Mouse (Mus musculus): ENCODE results near the gene Acyp2. TPM values are rescaled to one million over a fixed set of nuclear protein-coding genes. Genes with fewer than 3 reads are reported as not detected.
A peak's percentile ranks its signal among the peaks of the same experiment; 100 is the strongest.

The Acyp2 gene
- polyA plus RNA-seq, 1 experiment from 2014 or later, result 13.3 TPM

- no peak for DNase-seq (ENCODE audit: low spot score)
Observed at GRCm38 (mm10) chr11:30580008-30580407, 69.4 kb downstream of the Acyp2 start.

GRCm38 (mm10) chr11:30578931-30579330 lies 70.5 kb downstream of the Acyp2 start:
- no peak for DNase-seq (ENCODE audit: low spot score)

- DNase-seq (ENCODE audit: low spot score), result no peak
Observed at GRCm38 (mm10) chr11:30572790-30573395, 76.5 kb downstream of the Acyp2 start.

- no peak for DNase-seq (ENCODE audit: low spot score)
Observed at GRCm38 (mm10) chr11:30570568-30570967, 78.8 kb downstream of the Acyp2 start.

- DNase-seq (ENCODE audit: low spot score), result no peak
Observed at GRCm38 (mm10) chr11:30560215-30560614, 89.2 kb downstream of the Acyp2 start.

- no peak for DNase-seq (ENCODE audit: low spot score)
Observed at GRCm38 (mm10) chr11:30553408-30553807, 96.0 kb downstream of the Acyp2 start.

- DNase-seq (ENCODE audit: low spot score), result no peak
Observed at GRCm38 (mm10) chr11:30517133-30517532, 132.3 kb downstream of the Acyp2 start.

- DNase-seq (ENCODE audit: low spot score), result no peak
Observed at GRCm38 (mm10) chr11:30508178-30508577, 141.2 kb downstream of the Acyp2 start.

- DNase-seq (ENCODE audit: low spot score), result no peak
Observed at GRCm38 (mm10) chr11:30498738-30499355, 150.5 kb downstream of the Acyp2 start.

GRCm38 (mm10) chr11:30497151-30497550 lies 152.2 kb downstream of the Acyp2 start:
- DNase-seq (ENCODE audit: low spot score), result no peak

GRCm38 (mm10) chr11:30491515-30492260 lies 157.7 kb downstream of the Acyp2 start:
- no peak for DNase-seq (ENCODE audit: low spot score)

GRCm38 (mm10) chr11:30488183-30488582 lies 161.2 kb downstream of the Acyp2 start:
- no peak for DNase-seq (ENCODE audit: low spot score)

- DNase-seq (ENCODE audit: low spot score), result no peak
Observed at GRCm38 (mm10) chr11:30483286-30483685, 166.1 kb downstream of the Acyp2 start.

- peak; percentile 73 for DNase-seq (ENCODE audit: low spot score)
Observed at GRCm38 (mm10) chr11:30471751-30472593, 177.4 kb downstream of the Acyp2 start, which contains the start of gene 4930505A04Rik. 4930505A04Rik (minus strand) TSS chr11:30471827.

- DNase-seq (ENCODE audit: low spot score), result no peak
Observed at GRCm38 (mm10) chr11:30471187-30471586, 178.2 kb downstream of the Acyp2 start.

Other genes with a start within 250 kb of the Acyp2 start
- not detected in 2 replicates for gene 4930505A04Rik, start 177.8 kb downstream of the Acyp2 start, polyA plus RNA-seq (2015; fragmentation: Nextera tagmentation; extraction: Ambion mirVana)
- gene Psme4, start 122.1 kb upstream of the Acyp2 start, polyA plus RNA-seq (2015; fragmentation: Nextera tagmentation; extraction: Ambion mirVana), result 16.3 and 20.8 TPM in 2 replicates
- not detected in 2 replicates for gene Gpr75, start 235.8 kb upstream of the Acyp2 start, polyA plus RNA-seq (2015; fragmentation: Nextera tagmentation; extraction: Ambion mirVana)
- 32.3 and 39.2 TPM in 2 replicates for gene Asb3, start 235.8 kb upstream of the Acyp2 start, polyA plus RNA-seq (2015; fragmentation: Nextera tagmentation; extraction: Ambion mirVana)

All from thymus, postnatal 0 days (tissue).